Mouse (Mus musculus) testis, adult 2 months (tissue): Measurements from ENCODE around the gene Kank1.

ENCODE experiments used
- CTCF ChIP-seq: fragments of 200-500 bp; IDR thresholded peaks from 2 replicates; pipeline ENCODE4 v1.5.1; 2012; ENCODE audit warnings: low read depth, mild to moderate bottlenecking, inconsistent platforms, low read length, moderate library complexity; ENCODE audit not compliant: control insufficient read depth, insufficient read depth, insufficient replicate concordance
- POLR2A ChIP-seq: fragments of 200-500 bp; IDR thresholded peaks from 2 replicates; pipeline ENCODE4 v1.6.1; 2012; ENCODE audit warnings: low read depth, mild to moderate bottlenecking, inconsistent platforms, low read length, moderate library complexity; ENCODE audit not compliant: control insufficient read depth

DNA sequence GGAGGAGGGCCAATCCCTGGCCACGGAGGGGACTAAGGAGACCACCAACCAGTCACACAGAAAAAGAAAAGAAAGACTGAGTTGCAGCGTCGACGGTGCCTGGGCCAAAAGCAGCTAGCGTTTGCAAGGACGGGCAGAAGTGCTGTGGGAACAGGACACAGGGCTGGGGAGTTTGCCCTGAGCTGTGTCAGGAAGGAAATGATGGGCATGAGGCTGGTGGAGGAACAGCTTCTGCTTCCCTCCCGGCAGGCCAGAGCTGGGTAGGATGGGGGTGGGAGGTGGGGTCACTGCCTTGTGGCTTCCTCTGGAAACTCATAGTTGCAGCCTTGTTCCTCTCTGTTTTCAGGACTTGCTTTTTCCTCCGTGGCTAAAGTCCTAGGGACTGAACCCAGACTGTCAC, 209.1 kb downstream of the Kank1 start:
- TF ChIP-seq CTCF (no peak), POLR2A (no peak)
